Mouse (Mus musculus) kidney, adult 2 months (tissue): ENCODE measurements around the gene Msh3. TPM values are rescaled to one million over a fixed set of nuclear protein-coding genes. Genes with fewer than 3 reads are reported as not detected.
"Not testable (repeated sequence)": the region's sequence is repeated elsewhere in the genome, so short reads cannot be mapped to it uniquely, and the experiment has no call there.

ENCODE experiments used
- DNase-seq: peaks from one replicate; pipeline ENCODE4 v3.0.0; 2021
- H3K27ac ChIP-seq: fragments of 200-500 bp; 2 replicates; pipeline ENCODE4 v1.5.1; 2012; ENCODE audit warnings: low read depth, low read length, control low read depth, inconsistent platforms; ENCODE audit not compliant: insufficient read depth
- H3K27me3 ChIP-seq: fragments of 200-500 bp; replicated peaks from 2 replicates; pipeline ENCODE4 v1.6.1; 2012; ENCODE audit warnings: mild to moderate bottlenecking, moderate library complexity, low read length, inconsistent platforms; ENCODE audit not compliant: control insufficient read depth, insufficient read depth
- H3K36me3 ChIP-seq: fragments of 200-500 bp; 2 replicates; pipeline ENCODE4 v1.6.1; 2012; ENCODE audit warnings: mild to moderate bottlenecking, moderate library complexity, low read length, inconsistent platforms; ENCODE audit not compliant: control insufficient read depth, insufficient read depth
- H3K4me1 ChIP-seq: fragments of 200-500 bp; 2 replicates; pipeline ENCODE4 v1.6.1; 2011; ENCODE audit warnings: low read length; ENCODE audit not compliant: control insufficient read depth, insufficient read depth
- H3K4me3 ChIP-seq: fragments of 200-500 bp; 2 replicates; pipeline ENCODE4 v1.5.1; 2011; ENCODE audit warnings: mild to moderate bottlenecking, low read depth, low read length, control low read depth; ENCODE audit not compliant: insufficient read depth
- CTCF ChIP-seq: fragments of 200-500 bp; conservative IDR thresholded peaks from 2 replicates; pipeline ENCODE4 v1.5.1; 2011; ENCODE audit warnings: low read depth, mild to moderate bottlenecking, control low read depth, low read length, moderate library complexity, mixed read lengths; ENCODE audit not compliant: insufficient read depth, insufficient read length
- POLR2A ChIP-seq: fragments of 200-500 bp; IDR thresholded peaks from one replicate; pipeline ENCODE4 v1.6.1; 2011; ENCODE audit warnings: low read depth, low read length, control low read depth
- WGBS: fragments of 180-500 bp; shearing (Covaris S2); methylation state at CpG from one replicate; pipeline ENCODE4 v1.1.7; 2018; 5-methylcytosine and 5-hydroxymethylcytosine counted together
- polyA plus RNA-seq: library from polyadenylated mRNA; depleted of rRNA; stranded (reverse); fragments of >200 nt; gene quantifications from 2 replicates; pipeline ENCODE4 v1.2.3, GENCODE M21; 2012

Msh3 gene
- polyA plus RNA-seq, 1 experiment = 6.6 TPM

- H3K27me3 ChIP-seq = no peaks in the 10 kb centered on the region
- no peak for DNase-seq
- H3K4me3 ChIP-seq = no peak overlapping the region
- 88% methylated on average over 9 of the region's 9 CpGs for WGBS
- no peak overlapping the region for H3K27ac ChIP-seq
- H3K36me3 ChIP-seq = no peaks in the 10 kb centered on the region
- no peaks in the 10 kb centered on the region for H3K4me1 ChIP-seq
- TF ChIP-seq POLR2A (no peak), CTCF (no peak)
These were observed 122.5 kb downstream of the Msh3 start for GRCm38 (mm10) chr13:92232076-92232938.

GRCm38 (mm10) chr13:92228037-92228436 is 126.8 kb downstream of the Msh3 start:
- Histone ChIP-seq H3K4me3 (no peak overlapping the region), H3K27me3 (no peaks in the 10 kb centered on the region), H3K4me1 (no peaks in the 10 kb centered on the region), H3K27ac (no peak overlapping the region), H3K36me3 (no peaks in the 10 kb centered on the region)
- 74% methylated on average over 1 of the region's 1 CpGs for WGBS
- no peak for TF ChIP-seq POLR2A
- no peak for TF ChIP-seq CTCF
- no peak for DNase-seq

- H3K27me3 ChIP-seq = no peaks in the 10 kb centered on the region
- H3K4me3 ChIP-seq = no peak overlapping the region
- no peak for TF ChIP-seq CTCF
- TF ChIP-seq POLR2A = no peak
- no peaks in the 10 kb centered on the region for H3K4me1 ChIP-seq
- 91% methylated on average over 3 of the region's 3 CpGs for WGBS
- no peaks in the 10 kb centered on the region for H3K36me3 ChIP-seq
- DNase-seq = no peak
- H3K27ac ChIP-seq = no peak overlapping the region
These were observed 131.2 kb downstream of the Msh3 start for GRCm38 (mm10) chr13:92223567-92223966.

GRCm38 (mm10) chr13:92222763-92223162 is 132.0 kb downstream of the Msh3 start:
- DNase-seq = no peak
- Histone ChIP-seq H3K36me3 (no peaks in the 10 kb centered on the region), H3K27me3 (no peaks in the 10 kb centered on the region), H3K27ac (no peak overlapping the region), H3K4me3 (no peak overlapping the region), H3K4me1 (no peaks in the 10 kb centered on the region)
- 92% methylated on average over 5 of the region's 5 CpGs for WGBS
- TF ChIP-seq CTCF = no peak
- TF ChIP-seq POLR2A = no peak

- Histone ChIP-seq H3K27me3 (no peaks in the 10 kb centered on the region), H3K4me3 (no peak overlapping the region), H3K4me1 (no peaks in the 10 kb centered on the region), H3K36me3 (no peaks in the 10 kb centered on the region), H3K27ac (no peak overlapping the region)
- DNase-seq = no peak
- 81% methylated on average over 3 of the region's 3 CpGs for WGBS
- TF ChIP-seq POLR2A (no peak), CTCF (no peak)
These were observed 135.0 kb downstream of the Msh3 start for GRCm38 (mm10) chr13:92219774-92220173.

- H3K27ac ChIP-seq = no peak overlapping the region
- TF ChIP-seq CTCF (no peak), POLR2A (no peak)
- H3K36me3 ChIP-seq = no peaks in the 10 kb centered on the region
- H3K4me3 ChIP-seq = no peak overlapping the region
- H3K27me3 ChIP-seq = no peaks in the 10 kb centered on the region
- DNase-seq = no peak
- 88% methylated on average over 9 of the region's 9 CpGs for WGBS
- no peaks in the 10 kb centered on the region for H3K4me1 ChIP-seq
These were observed 137.6 kb downstream of the Msh3 start for GRCm38 (mm10) chr13:92217216-92217615.

GRCm38 (mm10) chr13:92196860-92197259 is 157.9 kb downstream of the Msh3 start:
- TF ChIP-seq CTCF = no peak
- no peak for TF ChIP-seq POLR2A
- H3K36me3 ChIP-seq = no peaks in the 10 kb centered on the region
- H3K27me3 ChIP-seq = no peaks in the 10 kb centered on the region
- no peak overlapping the region for H3K27ac ChIP-seq
- H3K4me3 ChIP-seq = no peak overlapping the region
- DNase-seq = no peak
- no peaks in the 10 kb centered on the region for H3K4me1 ChIP-seq
- WGBS = 75% methylated on average over 2 of the region's 2 CpGs

- not testable (repeated sequence) for H3K36me3 ChIP-seq, DNase-seq, H3K27ac ChIP-seq, H3K27me3 ChIP-seq, H3K4me3 ChIP-seq, H3K4me1 ChIP-seq
- WGBS = 86% methylated on average over 5 of the region's 5 CpGs
These were observed 161.0 kb downstream of the Msh3 start for GRCm38 (mm10) chr13:92193806-92194205.

- peak; percentile 56 for DNase-seq
- H3K36me3 ChIP-seq, H3K27ac ChIP-seq, H3K27me3 ChIP-seq, H3K4me1 ChIP-seq, H3K4me3 ChIP-seq: not testable (repeated sequence)
- WGBS = 61% methylated on average over 8 of the region's 8 CpGs
These were observed 182.1 kb downstream of the Msh3 start for GRCm38 (mm10) chr13:92172686-92173085.
